Mouse (Mus musculus): ENCODE results near the gene Lgi4. TPM values are rescaled to one million over a fixed set of nuclear protein-coding genes. Genes with fewer than 3 reads are reported as not detected.

The Lgi4 gene
- total RNA-seq, 2 experiments from 2014 or later = 7.9 to 9.6 TPM

- DNase-seq (ENCODE audit: low spot score in 2 of 2) = no peak
Measured at GRCm38 (mm10) chr7:31051321-31052021, 7.7 kb upstream of the Lgi4 start, which contains the start of gene Fxyd7. Fxyd7 (minus strand) TSS chr7:31051467.

GRCm38 (mm10) chr7:31052251-31052635 lies 6.9 kb upstream of the Lgi4 start:
- no peak for DNase-seq (ENCODE audit: low spot score in 2 of 2)

GRCm38 (mm10) chr7:31052636-31053434 lies 6.3 kb upstream of the Lgi4 start:
- DNase-seq (ENCODE audit: low spot score in 2 of 2) = peak in 1 of 2 experiments; percentile 48

GRCm38 (mm10) chr7:31053882-31054447 lies 5.2 kb upstream of the Lgi4 start:
- DNase-seq (ENCODE audit: low spot score in 2 of 2) = no peak

- DNase-seq (ENCODE audit: low spot score in 2 of 2) = no peak
Measured at GRCm38 (mm10) chr7:31054661-31055320, 4.4 kb upstream of the Lgi4 start.

GRCm38 (mm10) chr7:31055354-31055824 lies 3.8 kb upstream of the Lgi4 start:
- DNase-seq (ENCODE audit: low spot score in 2 of 2) = peak; percentile 91 to 92

- DNase-seq (ENCODE audit: low spot score in 2 of 2) = no peak
Measured at GRCm38 (mm10) chr7:31055883-31056282, 3.3 kb upstream of the Lgi4 start.

GRCm38 (mm10) chr7:31056448-31056847 lies 2.7 kb upstream of the Lgi4 start:
- no peak for DNase-seq (ENCODE audit: low spot score in 2 of 2)

- no peak for DNase-seq (ENCODE audit: low spot score in 2 of 2)
Measured at GRCm38 (mm10) chr7:31057071-31057470, 2.1 kb upstream of the Lgi4 start, which contains the start of gene Fxyd1. Fxyd1 (minus strand) TSS chr7:31057199.

- no peak for DNase-seq (ENCODE audit: low spot score in 2 of 2)
Measured at GRCm38 (mm10) chr7:31057730-31058129, 1.4 kb upstream of the Lgi4 start.

GRCm38 (mm10) chr7:31058211-31058610 lies 931 bp upstream of the Lgi4 start:
- no peak for DNase-seq (ENCODE audit: low spot score in 2 of 2)

- DNase-seq (ENCODE audit: low spot score in 2 of 2) = no peak
Measured at GRCm38 (mm10) chr7:31059919-31060620, 928 bp downstream of the Lgi4 start.

- no peak for DNase-seq (ENCODE audit: low spot score in 2 of 2)
Measured at GRCm38 (mm10) chr7:31060621-31061010, 1.5 kb downstream of the Lgi4 start.

GRCm38 (mm10) chr7:31063074-31063560 lies 4.0 kb downstream of the Lgi4 start:
- no peak for DNase-seq (ENCODE audit: low spot score in 2 of 2)

GRCm38 (mm10) chr7:31067836-31068235 lies 8.7 kb downstream of the Lgi4 start:
- peak in 1 of 2 experiments; percentile 74 for DNase-seq (ENCODE audit: low spot score in 2 of 2)

GRCm38 (mm10) chr7:31069491-31069890 lies 10.3 kb downstream of the Lgi4 start:
- no peak for DNase-seq (ENCODE audit: low spot score in 2 of 2)

GRCm38 (mm10) chr7:31070324-31070723 lies 11.2 kb downstream of the Lgi4 start:
- DNase-seq (ENCODE audit: low spot score in 2 of 2) = no peak

GRCm38 (mm10) chr7:31072326-31072725 lies 13.2 kb downstream of the Lgi4 start:
- DNase-seq (ENCODE audit: low spot score in 2 of 2) = no peak

- DNase-seq (ENCODE audit: low spot score in 2 of 2) = no peak
Measured at GRCm38 (mm10) chr7:31073546-31073945, 14.4 kb downstream of the Lgi4 start.

GRCm38 (mm10) chr7:31074061-31074712 lies 15.0 kb downstream of the Lgi4 start:
- DNase-seq (ENCODE audit: low spot score in 2 of 2) = no peak
